Mouse (Mus musculus): ENCODE data around the gene 5730522E02Rik. TPM values are rescaled to one million over a fixed set of nuclear protein-coding genes. Genes with fewer than 3 reads are reported as not detected.

The 5730522E02Rik gene
- total RNA-seq, 2 experiments from 2014 or later: not detected

DNA sequence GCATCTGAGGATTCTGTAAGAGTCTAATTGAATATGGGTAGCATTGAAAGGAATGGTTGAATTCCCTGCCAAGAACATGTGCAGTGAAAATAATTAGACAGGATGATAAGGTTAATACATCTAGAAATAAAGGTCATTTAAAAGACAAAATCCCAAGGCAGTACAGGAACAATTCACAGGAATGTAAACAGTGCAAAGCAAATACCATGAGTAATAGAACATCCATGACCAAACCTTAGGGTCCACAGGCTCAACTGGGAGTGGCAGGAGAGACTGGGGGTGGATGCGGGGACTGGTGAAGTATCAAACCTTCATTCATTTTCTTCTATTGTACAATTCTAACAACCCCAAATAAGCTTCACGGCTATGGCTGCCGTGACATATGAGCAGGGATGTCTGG, 536.4 kb downstream of the 5730522E02Rik start:
- no peak for DNase-seq

DNA sequence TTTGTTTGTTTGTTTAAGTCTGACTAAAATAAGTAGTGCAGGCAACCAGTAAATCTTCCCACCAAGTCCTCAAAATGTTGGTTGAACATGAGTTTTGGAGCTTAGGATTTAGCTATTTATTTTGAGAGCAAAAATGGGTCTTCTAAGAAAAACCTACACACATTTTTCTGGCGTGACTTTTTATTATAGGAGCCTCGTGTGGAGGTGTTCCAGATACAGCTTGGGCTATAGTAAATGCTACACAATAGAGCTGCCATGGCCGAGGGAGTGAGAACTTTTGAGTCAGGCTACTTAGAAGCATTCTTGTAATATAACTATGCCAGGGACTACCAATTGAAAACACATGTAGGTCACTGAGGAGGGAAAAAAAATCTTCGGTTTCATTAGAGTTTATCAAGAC, 540.5 kb downstream of the 5730522E02Rik start:
- no peak for DNase-seq

DNA sequence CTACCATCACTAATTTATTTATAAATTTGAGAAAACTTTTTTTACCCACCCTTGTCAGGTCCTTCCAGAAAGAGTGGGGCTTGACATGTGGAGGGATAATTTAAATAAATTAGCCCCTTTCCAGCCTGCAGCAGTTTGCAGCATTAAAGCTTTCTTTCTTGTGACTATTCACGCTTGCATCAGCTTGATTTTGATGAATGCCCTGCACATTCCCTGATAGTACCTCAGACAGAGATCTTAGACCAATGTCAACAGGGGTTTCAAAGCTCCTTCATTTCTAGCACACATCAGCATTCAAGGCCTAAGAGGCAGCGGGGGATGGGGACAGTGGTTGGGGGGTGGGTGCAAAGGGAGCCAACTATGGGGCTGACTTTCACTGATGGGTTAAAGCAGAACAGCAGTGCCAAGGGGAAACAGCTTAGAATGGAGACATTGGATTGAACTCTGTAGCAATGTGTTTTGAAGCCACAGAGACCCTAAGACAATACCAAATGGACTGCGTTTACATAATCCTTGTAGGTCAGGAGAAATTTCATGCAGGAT, 545.9 kb downstream of the 5730522E02Rik start:
- no peak for DNase-seq

DNA sequence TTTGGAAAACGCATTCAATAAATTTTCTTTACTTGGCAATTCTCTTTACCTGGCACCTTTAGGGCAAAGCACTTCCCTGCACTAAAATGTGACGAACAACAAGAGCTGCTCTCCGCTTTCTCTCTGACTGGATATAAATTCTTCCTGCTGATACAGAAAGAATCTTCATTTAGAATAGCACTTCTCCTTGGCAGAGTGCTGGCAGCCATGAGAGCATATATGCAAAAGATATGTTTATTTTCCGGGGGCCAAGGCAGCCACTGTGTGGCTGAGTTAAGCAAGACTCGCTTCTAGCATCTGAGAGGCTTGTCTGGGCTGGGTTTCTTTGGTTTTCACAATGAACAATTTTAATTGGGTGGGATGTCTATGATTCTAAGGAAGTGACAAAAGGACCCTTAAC, 564.3 kb downstream of the 5730522E02Rik start:
- DNase-seq: no peak

DNA sequence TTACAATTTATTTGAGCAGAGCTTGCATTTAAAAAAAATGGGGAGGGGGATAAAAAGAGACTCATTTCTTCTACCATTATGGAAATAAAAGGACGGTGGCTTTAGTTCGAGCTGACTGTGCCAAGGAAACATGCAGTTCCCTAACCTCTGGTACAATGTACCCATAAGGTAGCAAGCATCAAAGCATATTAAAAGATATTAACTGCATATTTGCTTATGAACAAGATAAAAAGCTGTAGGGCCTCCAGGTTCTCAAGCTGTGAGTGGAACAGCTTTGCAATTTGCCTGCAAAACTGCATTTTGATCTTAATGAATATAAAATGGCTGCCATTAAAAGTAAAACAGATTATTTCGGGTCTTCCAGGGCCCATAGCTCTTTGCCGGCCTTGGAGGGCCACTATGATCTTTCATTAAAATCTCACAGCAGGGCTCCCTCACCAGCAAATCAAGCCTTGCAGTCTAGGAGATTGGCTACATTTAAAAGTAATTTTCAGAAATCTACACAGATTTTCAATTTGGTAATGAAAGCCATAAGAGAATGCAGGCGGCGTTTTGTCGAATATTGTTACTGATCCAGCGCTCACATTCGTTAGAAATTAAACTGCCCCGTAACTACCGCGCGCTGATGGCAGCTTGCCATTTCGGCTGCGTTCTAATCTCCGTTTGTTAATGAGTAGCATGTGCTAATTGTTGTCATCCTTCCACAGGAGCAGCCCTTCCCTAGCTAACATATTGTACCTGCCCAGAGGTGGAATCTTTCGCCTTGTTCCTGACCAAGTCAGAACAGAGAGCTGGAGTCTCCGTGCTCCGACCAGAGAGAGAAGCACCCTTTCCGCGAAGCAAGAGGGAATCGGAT, 565.6 kb downstream of the 5730522E02Rik start:
- DNase-seq: no peak

DNA sequence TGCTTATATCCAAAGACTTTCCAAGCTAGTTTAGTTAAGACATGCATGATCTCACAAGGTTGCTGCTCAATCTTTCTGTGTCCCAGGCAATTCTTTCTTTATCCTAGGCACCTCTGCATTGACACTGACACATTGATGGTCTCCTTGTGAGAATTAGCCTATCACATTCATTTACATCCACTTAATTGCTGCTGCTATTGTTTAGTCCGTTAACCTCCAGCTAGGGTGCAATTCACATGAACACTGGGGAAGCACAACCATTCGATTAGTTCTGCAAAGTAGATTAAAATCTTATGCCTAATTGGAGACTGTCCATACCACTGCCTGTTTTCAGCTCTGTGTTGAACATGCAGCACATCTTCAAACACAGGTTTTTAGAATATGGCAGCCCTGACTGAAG, 603.7 kb downstream of the 5730522E02Rik start:
- no peak for DNase-seq

DNA sequence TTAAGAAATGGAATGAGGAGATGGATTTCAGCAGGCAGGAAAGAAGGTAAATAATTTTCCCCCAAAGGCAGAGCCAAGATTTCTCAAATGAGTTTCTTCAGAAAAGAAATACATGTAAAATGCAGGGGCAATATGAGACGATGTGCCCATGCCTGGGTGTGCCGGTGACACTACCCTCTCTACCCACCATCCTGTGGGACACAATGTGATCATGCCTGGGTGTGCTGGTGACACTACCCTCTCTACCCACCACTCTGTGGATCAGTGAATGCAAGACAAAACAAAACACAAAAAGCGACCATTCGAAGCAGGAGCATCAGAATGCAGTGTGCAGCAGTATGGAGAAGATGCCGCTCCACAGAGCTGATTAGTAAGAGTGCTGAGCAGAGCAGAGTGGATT, 610.5 kb downstream of the 5730522E02Rik start:
- no peak for DNase-seq

DNA sequence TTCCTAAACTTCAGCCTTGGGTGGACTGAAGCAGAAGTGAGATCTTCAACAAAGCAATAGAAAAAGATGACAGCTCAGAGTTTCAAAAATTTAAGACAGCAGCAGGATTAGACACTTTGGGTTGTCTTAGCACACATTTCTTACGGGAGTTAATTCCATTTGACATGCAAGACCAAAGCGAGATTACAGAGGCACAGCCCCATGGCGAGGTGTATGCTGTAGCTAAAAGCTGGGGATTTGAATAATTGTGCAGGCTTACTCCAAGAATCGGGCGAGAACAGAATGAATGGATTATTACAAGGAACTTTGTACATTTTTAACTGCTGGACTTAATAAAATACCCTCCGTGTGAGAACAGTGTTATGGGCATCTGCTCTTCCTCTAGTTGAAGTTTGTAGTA, 615.3 kb downstream of the 5730522E02Rik start:
- DNase-seq: no peak

DNA sequence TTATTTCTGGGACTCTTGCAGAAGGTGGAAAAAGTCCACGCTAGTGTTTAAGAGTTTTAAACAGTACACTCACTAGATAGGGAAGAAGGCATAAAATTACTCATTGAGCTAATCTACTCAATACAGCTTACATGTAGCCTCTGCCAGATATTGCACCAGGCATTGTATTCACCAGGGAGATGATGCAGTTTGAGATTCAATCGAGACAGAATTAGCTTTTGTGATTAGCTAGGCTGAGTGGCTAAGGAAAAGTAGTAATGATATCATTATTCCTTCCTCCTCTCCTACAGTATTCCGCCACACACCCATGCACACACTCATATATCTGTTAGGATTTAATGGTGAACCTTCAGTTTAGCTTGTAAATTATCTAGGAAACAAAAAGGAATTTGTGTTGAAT, 615.8 kb downstream of the 5730522E02Rik start:
- no peak for DNase-seq

DNA sequence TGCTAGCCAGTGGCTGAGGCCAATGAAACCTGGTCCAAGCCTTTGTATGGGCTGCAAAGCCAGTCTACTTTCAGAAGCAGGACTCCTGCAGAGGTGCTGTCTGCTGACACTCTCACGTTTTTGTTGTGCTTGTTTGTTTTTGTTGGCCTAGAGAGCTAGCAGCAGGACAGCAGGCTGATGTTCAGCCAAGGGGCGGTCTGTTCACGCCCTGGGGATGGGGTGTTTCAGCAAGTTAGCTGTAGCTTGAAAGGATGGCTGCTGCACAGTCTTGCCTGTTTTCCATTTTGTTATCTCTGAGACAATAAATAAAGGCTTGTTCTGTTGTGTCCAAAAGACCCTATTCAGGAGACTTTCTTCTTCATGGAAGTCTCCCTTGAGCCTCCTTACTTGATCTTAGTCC, 618.3 kb downstream of the 5730522E02Rik start:
- DNase-seq: no peak

DNA sequence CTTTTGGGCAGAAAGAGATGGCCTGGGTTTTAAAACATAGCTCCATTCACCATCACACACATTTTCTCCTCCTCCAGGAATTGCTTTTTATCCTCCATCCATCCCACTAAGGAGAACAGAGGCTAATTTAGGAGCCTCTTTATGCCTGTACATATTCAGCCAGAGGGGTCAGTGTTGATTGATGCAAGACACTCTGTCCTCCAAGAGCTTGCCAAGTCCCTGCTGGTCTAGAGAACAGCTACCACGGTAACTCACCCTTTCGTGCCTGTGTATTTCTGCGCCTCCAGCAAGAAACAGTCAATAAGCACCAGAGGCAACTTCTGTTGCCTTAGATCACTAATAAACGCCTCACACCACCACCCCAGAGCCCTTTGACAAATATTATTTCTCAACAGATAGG, 620.3 kb downstream of the 5730522E02Rik start:
- no peak for DNase-seq

DNA sequence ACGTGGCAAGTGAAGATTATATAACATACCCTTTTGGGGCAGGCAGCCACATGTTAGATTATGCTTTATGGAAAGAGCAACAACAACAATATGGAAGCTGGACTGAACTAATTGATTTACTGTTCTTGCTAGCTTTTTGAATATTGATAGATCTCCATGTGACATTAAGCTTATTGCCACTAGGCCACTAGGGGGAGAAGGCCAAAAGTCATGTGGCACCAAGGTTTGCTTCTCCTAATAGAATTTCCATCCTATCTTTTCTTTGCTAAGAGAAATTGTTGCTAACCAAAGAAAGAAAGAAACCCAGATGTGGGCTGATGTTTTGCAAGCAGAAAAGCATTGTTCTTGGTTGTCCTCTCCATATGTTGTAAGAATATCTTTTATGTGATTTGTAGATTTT, 621.1 kb downstream of the 5730522E02Rik start:
- no peak for DNase-seq

DNA sequence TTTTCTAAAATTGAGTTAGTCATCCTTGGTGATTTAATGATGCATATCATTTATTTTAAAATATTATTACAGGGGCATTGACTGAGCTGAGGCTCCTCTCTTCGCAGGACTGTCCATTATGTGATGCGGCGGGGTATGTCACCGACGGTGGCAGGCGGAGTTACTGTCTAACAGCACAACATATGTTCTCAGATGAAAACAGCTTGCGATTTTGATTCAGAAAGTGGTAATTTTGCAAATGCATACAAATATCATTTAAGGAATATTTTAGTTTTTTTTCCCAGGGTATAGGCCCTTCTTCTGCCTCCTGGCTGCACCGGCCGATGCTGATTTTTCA, 636.5 kb downstream of the 5730522E02Rik start:
- DNase-seq: no peak

DNA sequence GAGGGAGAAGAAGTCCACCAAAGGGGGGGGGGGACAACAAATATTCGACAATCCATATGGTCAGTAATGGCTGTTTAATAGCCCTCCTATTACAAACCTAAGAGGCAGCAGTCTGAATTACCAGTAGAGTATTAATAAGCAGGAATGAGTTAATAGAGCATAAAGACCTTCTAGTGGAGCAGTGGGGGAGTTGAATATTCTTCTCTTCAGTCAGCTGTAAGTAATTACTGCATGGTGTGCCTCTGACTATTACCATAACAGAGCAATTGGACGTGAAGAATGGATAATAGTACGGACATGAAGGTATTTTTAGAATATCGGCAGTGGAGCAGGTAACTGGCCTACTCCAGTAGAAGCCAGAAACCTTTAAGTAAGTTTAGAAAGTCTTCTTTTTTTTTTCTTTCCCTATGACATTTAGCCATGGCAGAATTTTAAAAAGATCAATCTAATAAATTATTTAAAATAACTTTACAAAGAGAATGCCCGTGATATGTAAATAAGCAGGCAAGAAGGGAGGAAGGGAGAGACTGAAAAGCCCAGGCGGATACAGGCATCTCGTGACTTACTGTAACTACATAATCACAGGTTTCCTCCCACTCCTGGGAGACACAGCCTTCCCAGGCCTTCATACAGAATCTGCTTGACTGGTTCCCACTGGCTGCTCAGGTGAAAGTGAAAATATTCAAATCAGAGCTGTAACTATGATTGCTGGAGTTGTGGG, 637.0 kb downstream of the 5730522E02Rik start:
- no peak for DNase-seq

DNA sequence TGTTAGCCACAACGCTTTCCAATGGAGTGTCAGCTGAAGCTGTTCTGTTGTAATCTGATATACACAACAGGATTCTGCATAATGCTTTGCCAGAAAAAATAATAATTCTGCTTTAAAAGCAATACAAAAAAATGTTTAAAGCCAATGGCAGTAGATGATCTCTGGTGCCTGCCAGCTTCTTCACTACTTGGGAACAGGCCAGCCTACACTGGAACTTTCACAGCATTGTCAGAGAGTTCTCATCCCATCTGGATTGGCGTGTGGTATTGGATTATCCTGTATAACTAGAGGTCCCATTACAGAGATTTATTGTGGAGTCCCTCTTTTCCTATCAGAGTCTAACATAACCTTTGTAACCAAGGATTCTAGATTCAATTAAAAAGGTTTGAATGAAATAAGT, 639.2 kb downstream of the 5730522E02Rik start:
- DNase-seq: no peak

Small RNA genes lying within 50 kb of the gene (microRNA-seq; reads per million reads assigned to microRNA genes)
- gene Mir6372: 0 reads per million in 2 experiments

Other genes starting within 250 kb of the 5730522E02Rik start
- 10 to 100 TPM in 1 of 2 experiments, 1 to 10 TPM in 1; 9.1 to 11.0 TPM for gene Fancl, start 175.4 kb upstream of the 5730522E02Rik start, total RNA-seq (2021)